Mouse (Mus musculus) MEL (cell line): ENCODE results near the gene Slc44a3. TPM values are rescaled to one million over a fixed set of nuclear protein-coding genes. Genes with fewer than 3 reads are reported as not detected.

ENCODE experiments used
- DNase-seq: peaks from one replicate; pipeline ENCODE4 v3.0.0; 2011; ENCODE audit warnings: low read depth, low spot score
- H3K27ac ChIP-seq: 2 replicates; pipeline ENCODE4 v1.5.1; 2012; ENCODE audit warnings: low read depth, mild to moderate bottlenecking, control low read depth, low read length, moderate library complexity; ENCODE audit not compliant: control insufficient read depth
- H3K27me3 ChIP-seq, 2 experiments: fragments of 150-350 bp in 1 of 2; sonication (generic) in 1 of 2; 2 replicates each; pipeline ENCODE4 v1.6.1; 2012; ENCODE audit warnings: low read length in 2 of 2, mild to moderate bottlenecking in 2 of 2, improper control_type of control experiment in 1 of 2, moderate library complexity in 1 of 2; ENCODE audit not compliant: insufficient read depth in 2 of 2, control insufficient read depth in 1 of 2
- H3K36me3 ChIP-seq, 2 experiments: 2 replicates each; pipeline ENCODE4 v1.6.1; 2012 to 2014; ENCODE audit warnings: low read length in 2 of 2, improper control_type of control experiment in 1 of 2, inconsistent platforms in 1 of 2, mild to moderate bottlenecking in 1 of 2; ENCODE audit not compliant: insufficient read depth in 2 of 2, control insufficient read depth in 1 of 2
- H3K4me1 ChIP-seq, 2 experiments: fragments of 150-350 bp in 1 of 2; sonication (generic) in 1 of 2; 2 replicates each; pipeline ENCODE4 v1.6.1; 2012; ENCODE audit warnings: low read length in 2 of 2, improper control_type of control experiment in 1 of 2, mild to moderate bottlenecking in 1 of 2; ENCODE audit not compliant: insufficient read depth in 2 of 2, control insufficient read depth in 1 of 2
- H3K4me3 ChIP-seq, 2 experiments: fragments of 150-350 bp in 1 of 2; sonication (generic) in 1 of 2; 2 replicates each; pipeline ENCODE4 v1.5.1; 2012; ENCODE audit warnings: low read depth in 2 of 2, low read length in 2 of 2, mild to moderate bottlenecking in 2 of 2, moderate library complexity in 2 of 2, control low read depth in 1 of 2, improper control_type of control experiment in 1 of 2; ENCODE audit not compliant: control insufficient read depth in 1 of 2, insufficient read depth in 1 of 2
- H3K79me2 ChIP-seq: 2 replicates; pipeline ENCODE4 v1.6.1; 2012; ENCODE audit warnings: mild to moderate bottlenecking, low read length, moderate library complexity; ENCODE audit not compliant: control insufficient read depth, poor library complexity, insufficient read depth
- H3K9ac ChIP-seq: 2 replicates; pipeline ENCODE4 v1.6.1; 2012; ENCODE audit warnings: low read depth, mild to moderate bottlenecking, control low read depth, low read length, moderate library complexity; ENCODE audit not compliant: control insufficient read depth, poor library complexity, severe bottlenecking
- H3K9me3 ChIP-seq: fragments of 150-350 bp; sonication (generic); replicated peaks from 2 replicates; pipeline ENCODE4 v1.6.1; 2012; ENCODE audit warnings: mild to moderate bottlenecking, low read length, improper control_type of control experiment, moderate library complexity; ENCODE audit not compliant: insufficient read depth
- CHD1 ChIP-seq: IDR thresholded peaks from 2 replicates; pipeline ENCODE4 v1.6.1; 2012; ENCODE audit warnings: low read depth, mild to moderate bottlenecking, inconsistent platforms, low read length, improper control_type of control experiment
- E2F4 ChIP-seq: IDR thresholded peaks from 2 replicates; pipeline ENCODE4 v1.6.1; 2011; ENCODE audit warnings: low read depth, low read length, improper control_type of control experiment, borderline replicate concordance
- ELF1 ChIP-seq: IDR thresholded peaks from 2 replicates; pipeline ENCODE4 v1.6.1; 2014; ENCODE audit warnings: low read depth, mild to moderate bottlenecking, inconsistent platforms, low read length, improper control_type of control experiment, moderate library complexity
- EP300 ChIP-seq, 2 experiments: IDR thresholded peaks; 2 replicates each; pipeline ENCODE4 v1.6.1; 2011; ENCODE audit warnings: improper control_type of control experiment in 2 of 2, low read length in 2 of 2, low read depth in 1 of 2, mild to moderate bottlenecking in 1 of 2
- ETS1 ChIP-seq: IDR thresholded peaks from 2 replicates; pipeline ENCODE4 v1.6.1; 2012; ENCODE audit warnings: low read depth, mild to moderate bottlenecking, inconsistent platforms, low read length, improper control_type of control experiment, moderate library complexity
- GABPA ChIP-seq: IDR thresholded peaks from 2 replicates; pipeline ENCODE4 v1.6.1; 2012; ENCODE audit warnings: low read depth, mild to moderate bottlenecking, inconsistent platforms, low read length, improper control_type of control experiment, moderate library complexity
- HCFC1 ChIP-seq: IDR thresholded peaks from 2 replicates; pipeline ENCODE4 v1.6.1; 2012; ENCODE audit warnings: low read depth, mild to moderate bottlenecking, inconsistent platforms, low read length, improper control_type of control experiment, moderate library complexity
- MAFK ChIP-seq: IDR thresholded peaks from 2 replicates; pipeline ENCODE4 v1.6.1; 2011; ENCODE audit warnings: low read depth, mild to moderate bottlenecking, low read length, improper control_type of control experiment, borderline replicate concordance
- MEF2A ChIP-seq: IDR thresholded peaks from 2 replicates; pipeline ENCODE4 v1.6.1; 2014; ENCODE audit warnings: low read depth, mild to moderate bottlenecking, inconsistent platforms, low read length, improper control_type of control experiment; ENCODE audit not compliant: poor library complexity, insufficient replicate concordance, severe bottlenecking; ENCODE audit errors: extremely low read depth
- MXI1 ChIP-seq: IDR thresholded peaks from 2 replicates; pipeline ENCODE4 v1.6.1; 2011; ENCODE audit warnings: mild to moderate bottlenecking, low read depth, low read length, improper control_type of control experiment
- POLR2A ChIP-seq, 2 experiments: IDR thresholded peaks; 2 replicates each; pipeline ENCODE4 v1.6.1; 2011 to 2012; ENCODE audit warnings: low read length in 2 of 2, mild to moderate bottlenecking in 2 of 2, control low read depth in 1 of 2, improper control_type of control experiment in 1 of 2, low read depth in 1 of 2, moderate library complexity in 1 of 2; ENCODE audit not compliant: control insufficient read depth in 1 of 2, insufficient read depth in 1 of 2, poor library complexity in 1 of 2
- SIN3A ChIP-seq: IDR thresholded peaks from 2 replicates; pipeline ENCODE4 v1.6.1; 2012; ENCODE audit warnings: low read length, improper control_type of control experiment, inconsistent platforms
- SMC3 ChIP-seq: IDR thresholded peaks from 2 replicates; pipeline ENCODE4 v1.6.1; 2011; ENCODE audit warnings: low read depth, low read length, improper control_type of control experiment
- TAL1 ChIP-seq: IDR thresholded peaks from 2 replicates; pipeline ENCODE4 v1.6.1; 2012; ENCODE audit warnings: mild to moderate bottlenecking, inconsistent platforms, low read length, moderate library complexity, mixed read lengths
- TBP ChIP-seq: IDR thresholded peaks from 2 replicates; pipeline ENCODE4 v1.8.0; 2011; ENCODE audit warnings: low read depth, low read length, improper control_type of control experiment
- TCF12 ChIP-seq: IDR thresholded peaks from 2 replicates; pipeline ENCODE4 v1.6.1; 2014; ENCODE audit warnings: low read depth, mild to moderate bottlenecking, inconsistent platforms, low read length, improper control_type of control experiment, moderate library complexity
- UBTF ChIP-seq: IDR thresholded peaks from 2 replicates; pipeline ENCODE4 v1.6.1; 2012; ENCODE audit warnings: low read depth, mild to moderate bottlenecking, inconsistent platforms, low read length, improper control_type of control experiment, moderate library complexity, borderline replicate concordance; ENCODE audit not compliant: insufficient read depth
- USF1 ChIP-seq: IDR thresholded peaks from 2 replicates; pipeline ENCODE4 v1.6.1; 2014; ENCODE audit warnings: low read depth, mild to moderate bottlenecking, inconsistent platforms, low read length, improper control_type of control experiment, moderate library complexity
- USF2 ChIP-seq, 2 experiments: IDR thresholded peaks; 2 replicates each; pipeline ENCODE4 v1.6.1; 2011 to 2012; ENCODE audit warnings: improper control_type of control experiment in 2 of 2, low read length in 2 of 2, borderline replicate concordance in 1 of 2, inconsistent platforms in 1 of 2, low read depth in 1 of 2, mild to moderate bottlenecking in 1 of 2; ENCODE audit not compliant: insufficient read depth in 1 of 2
- ZC3H11A ChIP-seq: IDR thresholded peaks from 2 replicates; pipeline ENCODE4 v1.6.1; 2012; ENCODE audit warnings: low read depth, mild to moderate bottlenecking, inconsistent platforms, low read length, improper control_type of control experiment
- ZMIZ1 ChIP-seq: IDR thresholded peaks from 2 replicates; pipeline ENCODE4 v1.6.1; 2012; ENCODE audit warnings: low read depth, mild to moderate bottlenecking, inconsistent platforms, low read length, improper control_type of control experiment, moderate library complexity
- polyA plus RNA-seq, 2 experiments: library from polyadenylated mRNA; stranded (reverse) in 1 of 2; unstranded in 1 of 2; fragments of >175 nt in 1 of 2; fragments of >200 nt in 1 of 2; gene quantifications; 2 replicates each; pipeline versions ENCODE4 v1.2.1 to v1.2.4; 2012; ENCODE audit warnings: low replicate concordance in 2 of 2, low read depth in 1 of 2; ENCODE audit not compliant: insufficient read length in 2 of 2, insufficient read depth in 1 of 2, missing spikeins in 1 of 2
- total RNA-seq: library from RNA; depleted of rRNA; stranded (reverse); fragments of 300-350 nt; gene quantifications from 2 replicates; pipeline ENCODE4 v1.2.3, GENCODE M21; 2012

Gene Slc44a3
- total and polyA plus RNA-seq, 3 experiments = 0.08 to 0.11 TPM; not detected in 1

GRCm38 (mm10) chr3:121430289-121430936 lies 101.8 kb downstream of the Slc44a3 start:
- no peaks in the 10 kb centered on the region for H3K27me3 ChIP-seq
- H3K4me3 ChIP-seq = no peak overlapping the region
- DNase-seq = no peak
- H3K79me2 ChIP-seq = no peaks in the 10 kb centered on the region
- no peak overlapping the region for H3K27ac ChIP-seq
- TF ChIP-seq SMC3 (no peak), EP300 (IDR thresholded peaks at IDR 0.05; ENCODE audit: low read depth in 1 of 2, low read length in 2 of 2) (no peak), HCFC1 (no peak), TAL1 (no peak), MAFK (no peak), USF1 (no peak)
- no peaks in the 10 kb centered on the region for H3K4me1 ChIP-seq
- no peaks in the 10 kb centered on the region for H3K9me3 ChIP-seq
- no peak overlapping the region for H3K9ac ChIP-seq
- no peaks in the 10 kb centered on the region for H3K36me3 ChIP-seq

GRCm38 (mm10) chr3:121429469-121429868 lies 102.7 kb downstream of the Slc44a3 start:
- Histone ChIP-seq H3K36me3 (no peaks in the 10 kb centered on the region), H3K4me1 (no peaks in the 10 kb centered on the region), H3K79me2 (no peaks in the 10 kb centered on the region), H3K27ac (no peak overlapping the region), H3K9me3 (no peaks in the 10 kb centered on the region), H3K9ac (no peak overlapping the region), H3K27me3 (no peaks in the 10 kb centered on the region), H3K4me3 (no peak overlapping the region)
- TF ChIP-seq ETS1 (no peak), ZC3H11A (no peak), ZMIZ1 (no peak), UBTF (no peak), SIN3A (no peak), EP300 (IDR thresholded peaks at IDR 0.05; ENCODE audit: low read depth in 1 of 2, low read length in 2 of 2) (no peak), POLR2A (IDR thresholded peaks at IDR 0.05; ENCODE audit: control insufficient read depth in 1 of 2, insufficient read depth in 1 of 2, low read depth in 1 of 2, low read length in 2 of 2, poor library complexity in 1 of 2) (no peak), E2F4 (no peak), TBP (no peak)
- DNase-seq = no peak

GRCm38 (mm10) chr3:121428696-121429259 lies 103.4 kb downstream of the Slc44a3 start:
- H3K27ac ChIP-seq = no peak overlapping the region
- H3K9ac ChIP-seq = no peak overlapping the region
- DNase-seq = no peak
- H3K4me1 ChIP-seq = no peaks in the 10 kb centered on the region
- H3K9me3 ChIP-seq = no peaks in the 10 kb centered on the region
- H3K79me2 ChIP-seq = no peaks in the 10 kb centered on the region
- H3K27me3 ChIP-seq = no peaks in the 10 kb centered on the region
- TF ChIP-seq GABPA = no peak
- TF ChIP-seq EP300 (IDR thresholded peaks at IDR 0.05; ENCODE audit: low read depth in 1 of 2, low read length in 2 of 2) = no peak
- TF ChIP-seq ELF1 = no peak
- TF ChIP-seq MXI1 = no peak
- no peak for TF ChIP-seq MEF2A
- TF ChIP-seq TCF12 = no peak
- no peak for TF ChIP-seq CHD1
- TF ChIP-seq HCFC1 = no peak
- TF ChIP-seq USF2 (IDR thresholded peaks at IDR 0.05; ENCODE audit: borderline replicate concordance in 1 of 2, insufficient read depth in 1 of 2, low read depth in 1 of 2, low read length in 2 of 2) = no peak
- H3K4me3 ChIP-seq = no peak overlapping the region
- H3K36me3 ChIP-seq = no peaks in the 10 kb centered on the region
